Mouse (Mus musculus) liver, adult 2 months (tissue): ENCODE measurements around the gene Gm5868. TPM values are rescaled to one million over a fixed set of nuclear protein-coding genes. Genes with fewer than 3 reads are reported as not detected.

Experiments
- DNase-seq: peaks from one replicate; pipeline ENCODE4 v3.0.0-alpha.2; 2011; ENCODE audit warnings: low read depth, low spot score; ENCODE audit errors: extremely low read depth
- H3K27ac ChIP-seq: fragments of 200-500 bp; replicated peaks from 2 replicates; pipeline ENCODE4 v1.5.1; 2012; ENCODE audit warnings: low read depth, mild to moderate bottlenecking, control low read depth, inconsistent platforms, low read length; ENCODE audit not compliant: insufficient read depth
- H3K27me3 ChIP-seq: fragments of 200-500 bp; 2 replicates; pipeline ENCODE4 v1.6.1; 2012; ENCODE audit warnings: mild to moderate bottlenecking, moderate library complexity, low read length, inconsistent platforms; ENCODE audit not compliant: control insufficient read depth, insufficient read depth
- H3K36me3 ChIP-seq: fragments of 200-500 bp; 2 replicates; pipeline ENCODE4 v1.6.1; 2012; ENCODE audit warnings: low read length, inconsistent platforms; ENCODE audit not compliant: control insufficient read depth, insufficient read depth
- H3K4me1 ChIP-seq: fragments of 200-500 bp; 2 replicates; pipeline ENCODE4 v1.6.1; 2011; ENCODE audit warnings: low read length; ENCODE audit not compliant: control insufficient read depth, insufficient read depth
- H3K4me3 ChIP-seq: fragments of 200-500 bp; 2 replicates; pipeline ENCODE4 v1.5.1; 2011; ENCODE audit warnings: low read depth, mild to moderate bottlenecking, control low read depth, low read length, moderate library complexity; ENCODE audit not compliant: insufficient read depth
- H3K79me2 ChIP-seq: fragments of 200-500 bp; 2 replicates; pipeline ENCODE4 v1.6.1; 2012; ENCODE audit warnings: inconsistent platforms, mild to moderate bottlenecking, low read length, moderate library complexity; ENCODE audit not compliant: control insufficient read depth, insufficient read depth
- H3K9ac ChIP-seq: fragments of 200-500 bp; 2 replicates; pipeline ENCODE4 v1.6.1; 2012; ENCODE audit warnings: low read depth, mild to moderate bottlenecking, control low read depth, inconsistent platforms, low read length
- CTCF ChIP-seq: fragments of 200-500 bp; IDR thresholded peaks from 2 replicates; pipeline ENCODE4 v1.5.1; 2011; ENCODE audit warnings: low read depth, low read length, control low read depth
- POLR2A ChIP-seq: fragments of 200-500 bp; IDR thresholded peaks from 2 replicates; pipeline ENCODE4 v1.6.1; 2011; ENCODE audit warnings: low read length, control low read depth; ENCODE audit not compliant: insufficient read depth; ENCODE audit errors: extremely low read depth
- WGBS: fragments of 180-500 bp; shearing (Covaris S2); methylation state at CpG from one replicate; pipeline ENCODE4 v1.1.7; 2018; 5-methylcytosine and 5-hydroxymethylcytosine counted together
- polyA plus RNA-seq: library from polyadenylated mRNA; depleted of rRNA; stranded (reverse); fragments of >200 nt; gene quantifications from 2 replicates; pipeline ENCODE4 v1.2.3, GENCODE M21; 2012; rRNA removed
- total RNA-seq: library from RNA; depleted of rRNA; stranded (reverse); fragments of >200 nt; gene quantifications from 2 replicates; pipeline ENCODE4 v1.2.3, GENCODE M21; 2014; rRNA removed

The Gm5868 gene
- total and polyA plus RNA-seq, 2 experiments = not detected

- Histone ChIP-seq H3K4me3 (no peak overlapping the region), H3K4me1 (peaks cover 3% of the 10 kb centered on the region; the same call in 1 of the 2 replicates), H3K36me3 (peaks cover 21% of the 10 kb centered on the region), H3K79me2 (peaks cover 6% of the 10 kb centered on the region; the same call in 1 of the 2 replicates), H3K27me3 (no peaks in the 10 kb centered on the region), H3K27ac (no peak overlapping the region), H3K9ac (no peak overlapping the region)
- no peak for DNase-seq
- TF ChIP-seq CTCF = no peak
- TF ChIP-seq POLR2A = no peak
- 92% methylated on average over 3 of the region's 3 CpGs for WGBS
Measured at GRCm38 (mm10) chr5:72556245-72556644, 31.1 kb downstream of the Gm5868 start.

- Histone ChIP-seq H3K4me1 (no peaks in the 10 kb centered on the region), H3K4me3 (no peak overlapping the region), H3K27me3 (no peaks in the 10 kb centered on the region), H3K36me3 (peaks cover 33% of the 10 kb centered on the region), H3K27ac (no peak overlapping the region), H3K9ac (no peak overlapping the region), H3K79me2 (no peaks in the 10 kb centered on the region; the same call in 1 of the 2 replicates)
- no peak for DNase-seq
- WGBS = 79% methylated on average over 3 of the region's 3 CpGs
- TF ChIP-seq POLR2A = no peak
- TF ChIP-seq CTCF = no peak
Measured at GRCm38 (mm10) chr5:72551209-72551608, 36.1 kb downstream of the Gm5868 start.

Other genes with a start within 250 kb of the Gm5868 start
- gene Corin, start 83.1 kb downstream of the Gm5868 start, total RNA-seq = 0.13 and 0.46 TPM in 2 replicates
- 0.10 TPM in 1 of 2 replicates, not detected in the other for gene Corin, start 83.1 kb downstream of the Gm5868 start, polyA plus RNA-seq
- gene Nfxl1, start 27.9 kb downstream of the Gm5868 start, total RNA-seq = 6.9 and 9.7 TPM in 2 replicates
- gene Nfxl1, start 27.9 kb downstream of the Gm5868 start, polyA plus RNA-seq = 3.3 and 6.0 TPM in 2 replicates
- not detected in 2 replicates for gene Zar1, start 6.3 kb downstream of the Gm5868 start, total RNA-seq
- gene Zar1, start 6.3 kb downstream of the Gm5868 start, polyA plus RNA-seq = not detected in 2 replicates
- not detected in 2 replicates for gene Cnga1, start 56.7 kb upstream of the Gm5868 start, total RNA-seq
- 0.04 TPM in 1 of 2 replicates, not detected in the other for gene Cnga1, start 56.7 kb upstream of the Gm5868 start, polyA plus RNA-seq
- 22.1 and 36.8 TPM in 2 replicates for gene Nipal1, start 60.2 kb upstream of the Gm5868 start, total RNA-seq
- gene Nipal1, start 60.2 kb upstream of the Gm5868 start, polyA plus RNA-seq = 3.0 and 5.2 TPM in 2 replicates
- gene Txk, start 165.2 kb upstream of the Gm5868 start, total RNA-seq = 0.20 and 0.46 TPM in 2 replicates
- 0.15 and 0.22 TPM in 2 replicates for gene Txk, start 165.2 kb upstream of the Gm5868 start, polyA plus RNA-seq